Mouse (Mus musculus) mesoderm, embryonic 11.5 days (tissue): ENCODE measurements at regions not wholly inside any gene's neighbourhood (a gene's known extent, or its start where the extent isn't known, plus 50 kb on each side); places are given as distances from the start of the nearest gene placed in this dataset.

ENCODE experiments used
- DNase-seq: peaks from one replicate; pipeline ENCODE4 v3.0.0-alpha.2; 2012; ENCODE audit warnings: low read depth, low spot score

- DNase-seq: no peak
Measured at GRCm38 (mm10) chr16:30118876-30119275, 54.7 kb downstream of the Hes1 start.

- DNase-seq: peak; percentile 67
Measured at GRCm38 (mm10) chr16:30120330-30121265, 56.4 kb downstream of the Hes1 start.

- DNase-seq: no peak
Measured at GRCm38 (mm10) chr16:30121596-30121995, 57.4 kb downstream of the Hes1 start.

- DNase-seq: no peak
Measured at GRCm38 (mm10) chr16:30122211-30123070, 58.3 kb downstream of the Hes1 start.

- DNase-seq: no peak
Measured at GRCm38 (mm10) chr16:30127015-30127414, 62.8 kb downstream of the Hes1 start.

GRCm38 (mm10) chr16:30128787-30129186, 64.6 kb downstream of the Hes1 start:
- DNase-seq: no peak

GRCm38 (mm10) chr16:30129218-30130112, 65.3 kb downstream of the Hes1 start:
- peak; percentile 79 for DNase-seq

GRCm38 (mm10) chr16:30130113-30130471, 65.9 kb downstream of the Hes1 start:
- peak; percentile 61 for DNase-seq

GRCm38 (mm10) chr16:30132086-30132485, 67.9 kb downstream of the Hes1 start:
- DNase-seq: no peak

GRCm38 (mm10) chr16:30134642-30135165, 70.5 kb downstream of the Hes1 start:
- DNase-seq: no peak

- DNase-seq: no peak
Measured at GRCm38 (mm10) chr16:30136849-30137248, 72.7 kb downstream of the Hes1 start.

- DNase-seq: no peak
Measured at GRCm38 (mm10) chr16:30137812-30138211, 73.6 kb downstream of the Hes1 start.

GRCm38 (mm10) chr16:30144818-30145464, 80.8 kb downstream of the Hes1 start:
- DNase-seq: no peak

- peak; percentile 72 for DNase-seq
Measured at GRCm38 (mm10) chr16:30145465-30146207, 81.5 kb downstream of the Hes1 start.

- DNase-seq: peak; percentile 18
Measured at GRCm38 (mm10) chr16:30146208-30146525, 82.0 kb downstream of the Hes1 start.

- DNase-seq: no peak
Measured at GRCm38 (mm10) chr16:30147296-30147695, 83.1 kb downstream of the Hes1 start.

- no peak for DNase-seq
Measured at GRCm38 (mm10) chr16:30151104-30151503, 86.9 kb downstream of the Hes1 start.

GRCm38 (mm10) chr16:30155070-30155469, 90.9 kb downstream of the Hes1 start:
- no peak for DNase-seq

GRCm38 (mm10) chr16:30155486-30156246, 91.5 kb downstream of the Hes1 start:
- no peak for DNase-seq
